Mouse (Mus musculus) gonadal fat pad, adult 2 months (tissue): ENCODE results near the gene Cracr2b. TPM values are rescaled to one million over a fixed set of nuclear protein-coding genes. Genes with fewer than 3 reads are reported as not detected.

Source experiments
- DNase-seq: peaks from one replicate; pipeline ENCODE4 v3.0.0-alpha.2; 2012; ENCODE audit warnings: low read depth
- polyA plus RNA-seq: library from polyadenylated mRNA; depleted of rRNA; stranded (reverse); fragments of >200 nt; gene quantifications from 2 replicates; pipeline ENCODE4 v1.2.3, GENCODE M21; 2012

The Cracr2b gene
- polyA plus RNA-seq, 1 experiment: 42.8 TPM

DNA sequence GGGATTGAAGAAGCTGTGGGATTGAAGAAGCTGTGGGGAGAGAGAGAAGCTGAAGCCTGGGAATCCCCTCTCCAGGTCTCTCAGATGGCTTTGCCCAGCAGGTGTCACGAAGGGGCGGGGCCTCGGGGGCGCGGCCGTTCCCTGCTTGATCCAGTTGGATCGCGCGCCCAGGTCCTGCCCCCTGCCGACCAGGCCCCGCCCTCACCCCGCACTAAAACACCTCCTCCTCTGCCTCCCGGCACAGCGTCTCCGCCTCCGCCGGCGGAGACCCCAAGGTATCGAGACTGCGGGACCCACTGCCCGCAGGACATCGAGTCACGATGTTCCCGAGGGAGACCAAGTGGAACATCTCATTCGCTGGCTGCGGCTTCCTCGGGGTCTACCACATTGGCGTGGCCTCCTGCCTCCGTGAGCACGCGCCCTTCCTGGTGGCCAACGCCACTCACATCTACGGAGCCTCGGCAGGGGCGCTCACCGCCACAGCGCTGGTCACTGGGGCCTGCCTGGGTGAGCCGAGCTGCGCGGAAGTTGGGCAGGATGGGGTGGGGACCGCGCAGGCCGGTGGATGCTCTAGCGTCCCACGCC lies 5.8 kb upstream of the Cracr2b start, which contains the start of gene Pnpla2:
Pnpla2 (plus strand) TSS at position 232 of the 585 bp plus-strand sequence.
- no peak for DNase-seq

- DNase-seq: no peak
Observed at GRCm38 (mm10) chr7:141455610-141456314, 5.1 kb upstream of the Cracr2b start.

- no peak for DNase-seq
Observed at GRCm38 (mm10) chr7:141456739-141457138, 4.2 kb upstream of the Cracr2b start.

GRCm38 (mm10) chr7:141457236-141457635 lies 3.7 kb upstream of the Cracr2b start:
- no peak for DNase-seq

- DNase-seq: no peak
Observed at GRCm38 (mm10) chr7:141457986-141458660, 2.8 kb upstream of the Cracr2b start.

DNA sequence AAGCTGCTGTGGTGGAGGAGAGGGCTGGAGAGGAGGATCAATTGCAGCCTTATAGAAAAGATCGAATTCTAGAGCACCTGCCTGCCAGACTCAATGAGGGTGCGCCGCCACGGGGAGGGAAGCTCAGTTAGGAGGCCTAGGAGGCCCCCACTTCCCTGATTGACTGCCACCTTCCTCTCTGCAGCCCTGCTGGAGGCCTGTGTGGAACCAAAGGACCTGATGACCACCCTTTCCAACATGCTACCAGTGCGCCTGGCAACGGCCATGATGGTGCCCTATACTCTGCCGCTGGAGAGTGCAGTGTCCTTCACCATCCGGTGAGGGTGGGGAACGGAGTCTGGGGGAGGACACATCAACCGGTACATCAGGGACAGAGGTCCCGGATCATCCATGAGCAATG lies 2.2 kb upstream of the Cracr2b start:
- no peak for DNase-seq

- DNase-seq: no peak
Observed at GRCm38 (mm10) chr7:141459301-141459711, 1.6 kb upstream of the Cracr2b start.

DNA sequence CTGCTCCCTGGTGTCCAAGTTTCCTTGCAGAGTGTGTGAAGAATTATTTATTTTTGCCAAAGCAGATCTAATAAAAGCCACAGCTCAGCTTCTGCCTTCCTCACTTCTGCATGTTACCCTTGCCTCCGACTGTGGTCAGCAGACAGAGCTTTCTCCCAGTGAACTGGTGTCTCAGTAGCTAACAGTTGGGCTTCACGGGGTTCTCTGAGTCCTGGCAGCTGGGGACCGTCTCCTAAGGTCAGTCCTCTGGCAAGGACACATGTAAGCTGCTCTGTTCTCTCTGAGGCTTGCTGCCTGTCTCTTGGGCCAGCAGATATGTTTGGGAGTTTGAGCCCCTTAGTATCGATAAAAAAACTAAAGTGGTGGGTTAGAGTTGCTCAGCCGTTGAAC lies 898 bp upstream of the Cracr2b start:
- no peak for DNase-seq

DNA sequence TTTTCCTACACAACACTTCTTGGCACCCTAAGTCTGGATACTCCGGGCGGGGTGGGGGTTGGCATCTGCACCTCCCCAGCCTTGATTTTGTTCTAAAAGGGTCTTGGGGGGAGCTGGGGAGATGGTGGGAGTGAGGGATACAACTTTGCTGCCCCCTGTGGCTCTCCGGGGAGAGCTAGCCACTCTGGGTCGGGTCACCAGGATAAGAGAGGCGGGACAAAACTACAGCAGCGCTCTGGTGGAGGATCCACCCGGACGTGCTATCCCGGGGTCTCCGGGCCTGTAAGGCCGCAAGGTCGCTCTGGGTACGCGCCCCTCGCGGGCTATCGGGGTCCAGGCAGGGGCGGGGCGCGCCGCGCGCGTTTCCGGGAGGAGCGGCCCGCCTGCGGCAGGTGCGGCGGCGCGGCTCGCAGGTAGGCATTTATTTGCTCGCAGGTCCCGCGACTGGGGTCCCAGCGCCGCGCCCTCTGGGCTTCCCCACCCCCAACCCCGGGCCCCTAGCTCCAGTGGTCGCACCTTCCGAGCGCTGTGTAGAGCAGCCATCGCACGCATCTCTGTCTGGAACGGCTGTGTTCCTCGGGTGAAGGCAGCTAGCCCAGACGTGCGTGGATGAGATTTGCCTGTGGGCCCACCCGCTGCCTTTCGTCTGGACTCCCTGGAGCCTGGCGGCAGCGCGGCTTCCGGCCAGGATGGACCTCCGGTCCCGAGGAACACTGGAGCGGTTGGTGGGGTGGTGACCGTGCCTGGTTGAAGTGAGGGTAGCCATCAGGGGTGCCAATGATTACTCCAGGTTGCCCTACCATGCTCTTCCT lies 833 bp downstream of the Cracr2b start:
- DNase-seq: no peak

- no peak for DNase-seq
Observed at GRCm38 (mm10) chr7:141462333-141462821, 1.5 kb downstream of the Cracr2b start.

GRCm38 (mm10) chr7:141463824-141464602 lies 3.1 kb downstream of the Cracr2b start:
- no peak for DNase-seq

- DNase-seq: no peak
Observed at GRCm38 (mm10) chr7:141464603-141465201, 3.8 kb downstream of the Cracr2b start.

DNA sequence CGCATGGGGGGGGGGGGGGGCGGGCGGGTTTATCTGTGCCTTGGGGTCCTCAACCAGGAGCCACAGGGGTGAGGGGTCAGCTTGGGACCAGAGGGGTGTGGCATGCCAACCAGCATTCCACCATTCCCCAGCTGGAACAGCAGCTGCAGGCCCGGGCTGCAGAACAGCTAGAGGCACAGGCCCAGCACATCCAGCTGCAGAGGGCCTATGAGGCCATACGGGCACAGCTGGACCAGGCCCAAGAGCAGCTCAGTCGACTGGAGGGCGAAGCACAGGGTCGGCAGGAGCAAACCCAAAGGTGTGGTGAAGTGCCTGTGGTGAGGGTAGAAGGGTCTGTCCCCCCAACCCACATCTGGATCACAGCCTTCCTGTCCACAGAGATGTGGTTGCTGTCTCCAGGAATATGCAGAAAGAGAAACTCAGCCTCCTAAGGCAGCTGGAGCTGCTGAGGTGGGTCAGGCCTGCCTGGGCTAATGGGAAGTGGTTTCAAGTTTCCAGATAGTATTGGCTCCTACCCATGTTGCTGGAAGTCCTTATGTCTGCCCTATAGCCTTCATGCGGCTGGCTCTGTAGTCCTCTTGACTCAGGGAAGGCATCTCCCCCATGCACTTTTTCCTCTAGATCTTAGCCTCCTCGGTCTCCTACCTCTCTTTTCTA lies 4.6 kb downstream of the Cracr2b start:
- no peak for DNase-seq

DNA sequence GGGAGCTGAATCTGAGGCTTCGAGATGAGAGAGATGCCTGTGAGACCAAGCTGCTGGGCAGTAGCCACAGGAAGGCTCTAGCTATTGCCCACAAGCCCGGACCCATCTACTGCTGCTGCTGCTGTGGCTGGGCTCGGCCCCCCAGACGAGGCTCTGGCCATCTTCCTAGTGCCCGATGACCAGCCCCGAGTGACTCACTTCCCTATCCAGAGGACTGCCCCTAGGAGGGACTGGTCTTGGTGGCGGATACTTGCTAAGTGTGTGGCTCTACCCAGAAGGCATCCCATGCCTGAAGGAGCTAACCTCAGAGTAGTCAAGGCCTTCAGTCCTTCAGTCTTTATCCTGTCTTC lies 5.1 kb downstream of the Cracr2b start:
- DNase-seq: no peak

GRCm38 (mm10) chr7:141466607-141467148 lies 5.8 kb downstream of the Cracr2b start:
- DNase-seq: no peak

DNA sequence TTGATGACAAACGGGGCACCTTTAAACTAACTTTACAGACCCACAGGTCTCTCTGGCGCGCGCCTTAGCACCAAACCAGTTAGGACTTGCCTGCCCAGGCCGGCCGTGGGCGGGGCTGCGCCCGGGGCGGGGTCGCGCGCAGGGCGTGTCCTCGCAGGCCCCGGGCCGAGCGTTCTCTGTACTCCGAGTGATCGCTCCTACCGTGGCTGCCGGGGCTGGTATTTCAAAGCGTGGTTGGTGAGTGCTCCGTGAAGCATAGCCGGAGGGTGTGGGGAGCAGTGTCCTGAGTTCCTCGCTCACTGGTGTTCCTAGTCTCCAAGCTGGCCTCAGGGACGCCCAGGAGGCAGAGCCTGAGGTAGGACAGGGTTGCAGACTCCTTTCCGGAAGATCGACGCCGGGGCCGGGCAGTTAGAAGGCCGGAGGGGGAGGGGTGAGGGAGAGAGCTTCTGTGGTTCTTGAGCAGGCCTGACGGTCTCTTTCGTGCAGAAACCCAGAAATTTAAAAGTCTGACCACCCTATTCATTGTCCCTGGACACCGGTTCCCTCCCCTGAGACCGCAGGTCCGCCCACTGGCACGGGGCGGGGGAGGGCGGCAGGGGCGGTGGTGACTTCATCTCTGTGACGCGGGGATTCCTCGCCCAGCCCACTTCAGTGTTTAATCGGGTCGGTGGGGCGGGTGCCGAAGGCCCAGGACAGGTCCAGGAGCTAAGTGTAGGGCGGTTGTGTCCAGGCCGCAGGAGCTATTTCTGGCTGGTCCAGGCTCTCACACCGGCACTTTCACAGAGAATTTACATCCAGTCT lies 6.5 kb downstream of the Cracr2b start, which contains the start of gene Cd151:
Cd151 (plus strand) TSS at position 163 of the 801 bp plus-strand sequence.
- DNase-seq: no peak

- DNase-seq: no peak
Observed at GRCm38 (mm10) chr7:141468164-141468521, 7.2 kb downstream of the Cracr2b start.

GRCm38 (mm10) chr7:141468522-141469211 lies 7.8 kb downstream of the Cracr2b start:
- no peak for DNase-seq

DNA sequence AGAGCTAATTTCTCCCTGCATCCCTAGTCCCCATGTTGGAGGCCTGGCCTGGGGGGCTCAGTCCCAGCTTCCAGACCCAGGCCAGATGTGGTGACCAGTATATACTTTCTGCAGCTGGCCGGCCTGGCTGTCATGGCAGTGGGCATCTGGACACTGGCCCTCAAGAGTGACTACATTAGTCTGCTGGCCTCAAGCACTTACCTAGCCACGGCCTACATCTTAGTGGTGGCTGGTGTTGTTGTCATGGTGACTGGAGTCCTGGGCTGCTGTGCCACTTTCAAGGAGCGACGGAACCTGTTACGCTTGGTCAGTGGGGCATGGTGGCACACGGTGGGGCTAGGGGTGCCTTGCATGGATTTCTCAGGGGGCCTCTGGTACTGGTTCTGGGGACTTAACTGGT lies 8.5 kb downstream of the Cracr2b start:
- no peak for DNase-seq
